Mouse (Mus musculus): ENCODE measurements around the gene Sema4c.

Gene Sema4c

DNA sequence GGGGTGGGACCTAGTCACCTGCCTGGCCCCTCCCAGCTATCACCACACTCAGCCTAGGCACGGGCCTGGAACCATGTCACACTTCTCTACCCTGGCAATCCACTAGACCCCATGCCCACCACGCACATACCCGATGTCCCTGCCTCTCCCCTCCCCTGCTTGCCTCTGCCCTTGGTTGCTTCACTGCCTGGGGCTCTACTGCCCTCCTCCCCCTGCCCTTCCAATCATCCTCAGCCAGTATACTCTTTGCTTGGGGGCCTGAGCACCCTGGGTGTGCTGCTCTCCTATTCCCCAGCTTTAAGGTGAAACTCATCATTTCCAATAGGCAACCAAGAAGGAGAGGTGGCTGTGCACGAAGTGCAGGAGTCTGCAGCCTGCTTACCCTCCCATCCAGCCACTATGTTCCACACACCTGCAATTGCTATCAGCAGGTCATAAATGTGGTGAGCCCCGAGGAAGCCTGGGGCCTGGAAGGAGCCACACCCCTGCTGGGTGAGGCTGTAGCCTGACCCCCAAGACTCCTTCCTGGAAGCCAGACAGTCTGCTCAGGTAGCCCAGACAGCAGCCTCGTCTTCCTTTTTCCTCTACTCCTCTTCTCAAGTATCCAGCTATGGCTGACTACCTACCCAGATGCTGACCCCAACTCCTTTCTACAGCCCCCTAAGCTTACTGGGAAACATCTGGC lies 19.0 kb upstream of the Sema4c start:
- DNase-seq: no peak

DNA sequence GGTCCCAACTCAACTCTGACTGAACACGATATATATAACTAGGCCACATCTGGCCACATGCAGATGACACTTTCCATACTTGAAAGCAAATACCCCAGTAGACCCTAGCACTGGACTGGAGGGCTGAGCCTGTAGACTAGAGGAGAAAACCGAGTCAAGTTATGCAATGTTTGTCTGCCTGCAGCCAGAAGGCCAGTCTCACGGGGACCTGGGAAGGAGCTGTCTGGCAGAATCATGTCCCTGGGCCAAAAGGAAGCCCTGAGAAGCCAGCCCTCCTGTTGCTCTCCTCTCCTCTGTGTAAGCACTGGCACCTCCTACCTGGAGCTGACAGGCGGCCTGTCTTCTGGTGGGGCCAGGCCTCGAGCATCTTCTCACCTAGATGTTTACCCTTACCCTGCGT lies 17.2 kb upstream of the Sema4c start:
- no peak for DNase-seq

DNA sequence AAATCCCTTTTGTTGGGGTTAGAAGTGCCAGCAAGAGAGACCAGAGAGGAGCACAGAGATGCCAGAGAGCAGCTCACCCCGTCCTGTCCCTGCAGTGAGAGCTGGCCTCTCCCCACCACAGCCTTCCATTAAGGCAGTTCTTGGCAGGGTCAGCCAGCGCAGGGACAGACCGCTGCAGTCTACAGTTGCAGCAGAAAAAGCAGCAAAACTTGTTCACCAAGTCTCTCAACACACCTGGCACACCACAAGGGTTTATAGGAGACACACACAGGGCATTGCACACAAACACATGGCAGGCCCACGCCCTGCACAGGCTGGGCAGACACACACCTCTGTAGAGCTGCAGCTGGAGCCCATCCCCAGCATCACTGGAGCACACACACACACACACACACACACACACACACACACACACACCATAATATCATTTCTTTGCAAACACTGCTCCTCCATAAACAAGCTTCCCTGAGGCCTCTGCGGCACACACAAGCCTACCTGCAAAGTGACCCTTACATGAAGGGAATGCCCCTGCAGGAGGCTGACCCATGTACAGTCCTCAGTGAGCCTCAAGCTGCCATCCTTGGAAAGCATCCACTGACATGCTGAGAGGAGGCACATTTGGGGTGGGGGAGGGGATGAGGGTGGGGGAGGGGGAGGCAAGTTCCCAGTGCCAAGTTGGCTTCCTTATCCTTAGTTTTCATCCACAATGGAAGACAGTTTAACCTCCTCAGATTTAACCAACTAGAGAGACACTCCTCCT lies 16.2 kb upstream of the Sema4c start:
- DNase-seq: no peak

DNA sequence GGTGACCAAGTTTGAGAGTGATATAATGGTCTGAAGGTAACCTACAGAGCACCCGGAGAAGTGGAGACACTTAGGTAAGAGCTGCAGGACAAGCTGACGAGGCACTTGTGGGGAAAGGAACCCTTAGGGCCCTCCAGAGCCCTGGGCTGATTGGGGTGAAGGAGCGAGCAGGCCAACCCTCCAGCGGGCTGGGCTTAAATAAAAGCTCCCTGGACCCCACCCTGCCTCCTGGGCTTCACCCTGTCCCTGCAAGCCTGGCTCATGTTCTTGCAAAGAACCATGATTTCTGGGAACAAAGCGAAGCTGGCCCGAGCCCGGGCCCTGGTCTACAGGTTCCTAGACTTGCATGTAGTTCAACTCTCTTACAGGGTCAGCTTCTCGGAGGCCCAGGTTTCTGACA lies 15.4 kb upstream of the Sema4c start:
- no peak for DNase-seq

DNA sequence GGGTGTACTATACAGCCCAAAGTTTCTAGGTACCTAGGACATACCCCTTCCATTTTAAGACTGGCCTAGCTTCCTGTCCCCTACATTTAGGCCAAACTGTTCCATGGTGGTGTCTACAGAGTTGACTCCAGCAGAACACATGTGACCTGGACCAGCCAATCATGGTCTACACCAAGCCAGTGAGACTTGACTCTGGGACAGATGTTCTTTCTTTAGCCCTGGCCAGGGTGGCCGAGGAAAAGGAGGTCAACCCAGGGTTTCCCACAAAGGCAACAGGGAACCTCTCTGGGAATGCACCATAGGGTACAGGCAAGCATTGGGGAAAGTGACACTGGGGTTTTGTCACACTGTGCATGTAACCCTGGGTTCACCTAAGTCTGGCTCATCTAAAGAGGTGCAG lies 14.6 kb upstream of the Sema4c start:
- DNase-seq: no peak

DNA sequence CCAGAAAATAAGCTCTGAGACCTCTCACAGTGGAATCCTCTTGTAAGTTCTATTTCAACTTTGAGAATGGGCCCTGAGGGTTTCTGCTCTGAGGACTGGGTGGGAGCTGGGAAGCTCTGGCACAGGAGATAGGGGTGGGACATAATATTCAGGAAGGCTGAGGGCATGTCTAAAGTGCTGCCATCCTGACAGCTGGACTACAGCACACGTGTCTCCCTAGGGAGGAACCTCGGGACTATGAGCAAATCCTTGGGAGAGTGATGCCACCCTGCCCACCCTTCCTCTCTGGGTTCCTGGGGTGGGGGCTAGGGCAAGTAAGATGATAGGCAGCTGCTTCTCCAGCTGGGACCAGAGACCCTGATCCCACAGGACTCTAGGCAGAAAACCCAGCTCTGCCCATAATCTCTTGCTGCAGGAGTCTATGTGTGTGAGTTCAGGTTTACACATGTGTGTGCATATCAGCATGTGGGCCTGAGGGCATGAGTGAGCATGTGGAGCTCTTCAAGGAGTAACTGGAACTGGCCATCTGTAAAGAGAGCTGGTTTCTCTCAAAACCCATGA lies 14.1 kb upstream of the Sema4c start:
- DNase-seq: no peak

DNA sequence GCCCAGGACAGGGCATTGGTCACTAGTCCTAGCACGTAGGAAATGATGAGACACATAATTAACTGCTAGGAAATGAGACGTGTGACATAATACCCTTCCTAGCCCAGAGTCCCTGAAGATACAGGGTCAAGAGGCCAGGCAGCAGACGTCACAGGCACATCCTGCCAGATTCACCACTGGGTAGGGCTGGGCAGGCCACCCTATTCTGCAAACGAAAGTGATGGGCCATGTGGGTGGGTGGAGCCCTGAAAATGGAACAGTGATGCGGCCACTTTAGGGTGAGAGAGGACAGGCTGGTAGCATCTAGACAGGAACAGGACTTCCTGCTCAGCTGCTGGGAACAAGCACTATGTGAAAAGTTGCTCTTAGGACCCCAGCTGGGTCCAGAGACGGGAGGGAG lies 13.5 kb upstream of the Sema4c start:
- DNase-seq: no peak

DNA sequence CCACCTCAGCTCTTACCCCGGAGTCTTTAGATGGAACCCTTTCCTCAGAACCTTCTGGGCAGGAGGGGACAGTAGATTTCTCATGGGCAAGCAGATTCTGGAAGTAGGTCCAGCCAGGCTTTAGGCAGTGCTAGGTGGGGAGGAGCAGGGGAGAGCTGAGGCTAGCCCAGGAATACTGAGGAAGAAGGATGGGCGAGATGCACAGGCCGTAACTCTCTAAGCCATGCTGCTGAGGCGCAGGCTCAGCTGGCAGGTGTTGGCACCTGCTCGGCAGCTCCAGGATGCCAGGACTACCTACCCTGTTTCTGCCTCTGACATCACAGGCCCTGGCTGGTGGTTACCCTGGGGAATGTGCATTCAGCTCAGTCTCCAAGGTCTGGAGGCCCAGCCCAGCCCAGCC lies 12.2 kb upstream of the Sema4c start:
- no peak for DNase-seq

DNA sequence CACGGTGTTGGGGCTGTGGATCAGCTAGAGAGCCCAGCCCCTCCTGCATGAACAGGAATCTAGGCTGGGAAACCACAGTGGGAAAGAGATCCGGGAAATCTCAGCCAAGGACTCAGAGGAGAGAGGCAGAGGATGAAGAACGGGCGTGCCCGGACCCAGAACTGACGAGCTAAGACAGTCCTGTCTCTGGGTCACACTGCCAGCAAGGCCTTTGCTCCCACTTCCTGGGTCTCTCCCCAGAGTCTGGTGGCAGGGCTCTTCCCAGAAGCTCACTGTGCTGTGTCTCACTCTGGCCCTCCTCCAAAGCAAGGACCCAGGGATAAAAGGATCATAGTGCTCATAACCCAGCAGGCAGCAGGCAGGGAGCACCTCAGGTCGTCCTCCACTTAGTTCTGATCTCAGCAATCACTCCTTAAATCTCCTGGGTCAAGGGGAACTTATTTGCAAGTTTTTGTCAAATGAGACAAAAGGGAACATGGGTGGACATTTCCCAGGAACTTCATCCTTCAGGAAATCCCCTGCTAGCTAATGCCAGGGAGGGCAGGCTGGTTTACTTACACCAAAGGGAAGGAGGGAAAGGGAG lies 11.6 kb upstream of the Sema4c start:
- no peak for DNase-seq

DNA sequence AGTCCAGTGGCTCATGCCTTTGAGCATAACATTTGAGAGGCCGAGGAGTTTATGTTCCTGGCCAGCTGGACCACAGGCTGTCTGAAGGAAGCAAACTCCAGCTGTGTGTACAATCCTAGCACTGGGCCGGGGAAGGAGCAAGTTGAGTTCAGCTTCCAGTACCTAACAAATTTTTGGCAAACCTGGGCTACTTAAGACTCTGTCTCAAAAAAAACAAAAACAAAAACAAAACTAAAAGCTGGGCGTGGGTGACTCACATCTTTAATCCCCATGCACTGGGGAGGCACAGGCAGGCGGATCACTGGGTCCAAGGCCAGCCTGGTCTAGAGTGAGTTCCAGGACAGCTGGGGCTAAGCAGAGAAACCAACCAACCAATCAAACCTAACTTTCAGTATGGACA lies 10.6 kb upstream of the Sema4c start:
- no peak for DNase-seq

DNA sequence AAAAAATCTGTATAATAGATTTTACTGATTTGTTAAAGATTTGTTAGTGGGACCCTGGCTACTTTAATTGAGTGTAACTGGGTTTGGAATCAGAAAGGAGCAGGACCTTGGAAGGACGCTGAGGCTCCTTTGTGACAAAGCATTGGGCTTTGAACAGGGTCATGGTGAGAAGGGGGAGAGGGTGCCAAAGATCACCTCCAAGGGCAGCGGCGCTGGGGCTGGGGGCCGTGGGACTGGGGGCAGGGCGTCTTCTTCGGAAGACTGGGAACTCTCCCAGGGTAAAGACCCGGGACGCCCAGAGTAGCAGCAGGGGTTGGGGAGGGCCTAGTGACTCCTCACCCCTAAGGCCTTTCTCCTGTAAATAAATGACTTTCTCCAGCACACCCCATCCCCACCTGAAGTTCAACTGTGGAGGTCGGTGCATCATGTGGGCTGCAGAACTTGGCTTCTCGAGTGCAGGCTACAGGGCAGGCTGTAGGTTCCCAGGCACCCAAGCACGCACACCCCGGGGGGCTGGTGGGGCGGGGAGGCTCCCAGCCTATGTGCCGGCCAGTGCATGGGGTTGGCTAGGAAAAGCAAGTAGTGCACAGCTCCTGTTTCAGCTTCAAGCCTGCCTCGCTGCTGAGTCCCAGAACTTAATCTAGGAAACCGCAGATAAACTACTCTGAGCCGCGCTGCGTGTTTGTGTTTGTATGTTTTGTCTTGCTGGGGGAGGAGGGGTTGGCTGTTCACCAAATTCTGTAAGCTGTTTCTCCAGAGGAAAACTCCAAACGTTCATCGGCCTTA lies 9.9 kb upstream of the Sema4c start:
- no peak for DNase-seq

DNA sequence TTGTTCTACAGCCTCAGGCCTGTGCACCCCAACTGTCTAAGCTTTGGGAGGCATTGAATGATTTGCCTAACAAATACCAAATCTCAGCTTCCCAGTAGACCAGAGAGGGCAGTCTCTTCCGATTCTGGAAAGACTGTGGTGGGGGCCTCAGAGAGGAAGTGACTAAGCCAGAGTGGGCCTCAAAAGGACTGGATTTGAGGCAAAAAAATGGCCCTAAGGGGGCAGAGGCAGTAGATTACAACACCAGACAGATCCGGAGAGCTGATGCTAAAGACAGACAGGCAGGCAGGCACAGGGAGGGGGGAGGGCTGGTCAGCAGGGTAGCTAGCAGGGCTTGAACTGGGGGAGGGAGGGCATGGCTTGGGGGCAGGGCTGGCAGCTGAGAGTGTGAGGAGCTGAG lies 8.3 kb upstream of the Sema4c start:
- DNase-seq: no peak

DNA sequence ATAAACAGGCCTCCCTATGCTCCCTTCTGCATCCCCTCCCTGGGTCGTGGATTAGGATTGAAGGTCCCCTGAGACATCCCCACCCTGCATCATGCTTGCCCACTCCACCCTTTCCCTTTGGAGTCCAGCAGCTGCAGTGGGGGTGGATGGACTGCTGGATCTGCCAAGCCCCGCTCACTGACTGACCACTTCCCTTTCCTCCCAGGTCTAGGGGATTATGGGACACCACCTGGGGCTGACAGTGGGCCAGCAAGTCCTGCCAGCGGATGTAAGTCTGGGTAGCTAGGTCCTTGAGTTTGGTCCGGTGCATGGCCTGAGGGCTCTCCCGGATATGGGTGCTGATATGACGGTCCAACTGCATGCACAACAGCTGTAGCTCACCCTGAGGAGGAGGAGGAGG lies 6.0 kb upstream of the Sema4c start:
- DNase-seq: no peak

DNA sequence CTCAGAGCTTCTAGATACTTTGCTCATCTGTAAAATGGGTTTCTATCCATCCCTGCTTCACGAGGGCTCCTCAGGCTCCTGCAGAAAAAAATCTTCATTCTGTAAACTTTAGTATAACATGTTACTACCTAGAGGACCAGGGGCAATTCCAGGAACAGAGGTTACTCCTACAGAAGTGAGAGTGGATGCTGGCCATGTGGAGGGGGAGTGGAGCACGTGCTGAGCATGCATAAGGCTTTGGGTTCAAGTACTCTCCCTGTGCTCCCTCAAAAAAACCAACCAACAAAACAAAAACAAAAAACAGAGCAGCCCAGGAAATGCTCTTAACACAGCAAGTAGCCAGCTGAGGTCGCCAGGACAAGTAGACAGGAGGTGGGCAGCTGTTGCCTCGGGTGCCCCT lies 5.5 kb upstream of the Sema4c start:
- no peak for DNase-seq

DNA sequence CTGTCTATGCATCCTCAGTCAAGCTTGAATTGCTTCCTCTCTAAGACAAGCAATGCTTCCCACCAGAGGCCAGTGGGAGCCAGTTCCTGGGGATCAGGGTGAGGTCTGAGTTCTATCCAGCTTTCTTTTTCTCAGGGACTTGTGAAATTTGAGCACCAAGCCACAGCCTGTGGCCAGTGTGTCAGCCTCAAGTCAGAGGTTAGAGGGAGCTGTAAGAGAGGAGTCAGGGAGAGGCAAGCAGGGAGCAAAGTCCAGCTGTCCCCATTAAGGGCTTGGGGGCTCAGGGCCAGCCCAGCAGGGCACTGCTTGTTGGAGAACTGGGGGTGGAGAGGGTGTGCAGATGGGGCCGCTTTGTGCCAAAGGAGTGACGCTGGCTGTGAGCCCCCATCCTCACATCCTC lies 5.0 kb upstream of the Sema4c start:
- no peak for DNase-seq

DNA sequence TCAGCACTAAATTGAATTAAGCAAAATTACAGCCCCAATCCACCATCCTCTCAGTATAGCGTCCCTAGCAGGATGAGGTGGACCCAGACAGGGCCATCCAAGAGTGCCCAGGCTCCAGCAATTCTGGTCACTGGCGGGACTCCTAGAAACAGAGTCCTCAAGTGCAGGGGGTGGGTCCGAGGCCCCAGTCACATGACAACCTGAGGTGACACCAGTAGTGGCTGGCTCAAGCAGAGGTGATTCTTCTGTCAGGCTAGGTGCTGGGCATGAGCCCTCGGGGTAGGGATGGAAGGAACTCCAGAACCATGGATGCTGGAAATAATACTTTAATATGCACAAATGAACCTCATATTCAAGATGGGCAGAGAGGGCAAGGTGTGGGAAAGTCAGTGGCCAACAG lies 4.2 kb upstream of the Sema4c start:
- no peak for DNase-seq

DNA sequence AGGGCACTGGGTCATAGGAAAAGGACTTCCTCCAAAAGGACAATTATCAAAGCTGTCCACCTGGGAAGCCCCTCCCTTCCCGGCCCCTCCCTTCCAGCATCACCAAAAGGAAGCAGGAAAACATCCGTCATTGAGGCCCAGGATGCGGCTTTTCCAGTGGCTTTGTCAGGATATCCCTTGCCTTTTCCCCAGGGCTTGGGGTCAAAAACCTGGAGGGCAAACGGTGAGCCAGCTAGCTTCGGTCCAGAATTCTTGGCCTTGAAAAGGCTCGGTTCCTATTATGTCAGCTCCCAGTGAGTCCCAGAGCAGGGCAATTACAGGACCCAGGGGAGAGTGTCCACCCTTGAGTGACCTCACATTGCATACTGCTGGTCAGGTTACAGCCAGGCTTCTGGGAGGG lies 2.8 kb upstream of the Sema4c start:
- DNase-seq: no peak

DNA sequence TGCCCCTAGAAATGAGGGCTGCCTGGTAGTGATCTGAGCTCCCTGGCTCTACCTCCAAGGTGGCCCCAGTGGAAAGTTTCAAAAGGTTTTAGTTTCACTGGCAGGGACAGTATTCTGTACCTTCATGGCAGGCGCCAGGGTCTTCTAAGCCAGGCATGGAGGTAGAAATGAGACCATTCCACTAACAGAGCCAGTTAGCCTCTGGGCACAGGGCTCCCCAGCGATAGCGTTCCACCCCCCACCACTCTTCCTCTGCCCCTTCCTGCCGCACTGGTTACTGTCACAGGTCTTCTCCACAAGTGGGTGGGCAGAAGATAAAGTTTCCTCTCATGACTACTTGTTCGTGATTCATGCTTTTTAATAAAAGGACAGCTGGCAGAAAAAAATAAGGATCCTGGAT lies 1.7 kb upstream of the Sema4c start:
- DNase-seq: no peak

DNA sequence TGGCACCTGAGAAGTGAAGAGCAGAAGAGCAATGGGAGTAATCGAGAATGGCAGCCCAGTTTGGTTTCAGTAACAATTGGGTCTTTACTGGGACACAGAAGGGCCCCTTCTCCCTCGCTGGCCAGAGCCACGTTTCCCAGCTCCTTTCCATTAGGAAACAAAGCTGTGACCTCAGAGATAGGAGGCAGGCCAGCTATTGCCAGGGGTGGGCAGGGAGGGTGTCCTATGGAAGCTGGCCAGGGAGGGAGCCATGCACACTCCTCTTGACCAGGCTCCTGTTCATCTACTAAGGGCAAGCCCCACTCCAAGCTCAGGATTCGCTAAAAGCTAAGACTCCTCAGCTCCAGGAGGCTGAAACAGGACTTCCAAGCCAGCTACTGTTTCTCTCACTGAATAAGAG lies 1.1 kb upstream of the Sema4c start:
- DNase-seq: no peak

DNA sequence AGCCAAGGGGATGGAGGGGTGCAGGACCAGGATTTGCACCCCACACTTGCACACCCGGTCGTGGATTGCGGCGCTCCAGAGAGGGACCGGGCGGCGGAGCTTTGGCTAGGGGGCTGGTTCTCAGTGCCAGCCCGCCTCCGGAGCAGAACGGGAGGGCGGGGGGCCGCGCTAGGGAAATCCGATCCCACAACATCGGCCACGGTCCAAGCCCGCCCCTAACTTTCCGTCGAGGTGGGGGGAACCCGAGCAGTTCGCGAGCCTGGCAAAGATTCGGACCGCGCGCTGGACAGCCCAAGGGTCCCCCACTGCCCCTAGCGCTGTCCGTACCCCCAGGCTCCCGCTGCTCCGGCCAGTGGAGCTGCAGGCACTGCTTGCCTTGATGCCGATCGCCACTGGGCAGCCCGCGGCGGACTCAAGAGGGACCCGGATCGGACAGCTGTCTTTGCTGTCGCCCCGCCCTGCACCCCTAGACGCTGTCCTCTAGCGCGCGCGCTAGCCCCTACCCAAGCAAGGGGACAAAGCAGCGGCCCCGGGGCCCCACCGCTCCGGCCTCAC lies 615 bp downstream of the Sema4c start:
- peak; percentile 79 for DNase-seq

DNA sequence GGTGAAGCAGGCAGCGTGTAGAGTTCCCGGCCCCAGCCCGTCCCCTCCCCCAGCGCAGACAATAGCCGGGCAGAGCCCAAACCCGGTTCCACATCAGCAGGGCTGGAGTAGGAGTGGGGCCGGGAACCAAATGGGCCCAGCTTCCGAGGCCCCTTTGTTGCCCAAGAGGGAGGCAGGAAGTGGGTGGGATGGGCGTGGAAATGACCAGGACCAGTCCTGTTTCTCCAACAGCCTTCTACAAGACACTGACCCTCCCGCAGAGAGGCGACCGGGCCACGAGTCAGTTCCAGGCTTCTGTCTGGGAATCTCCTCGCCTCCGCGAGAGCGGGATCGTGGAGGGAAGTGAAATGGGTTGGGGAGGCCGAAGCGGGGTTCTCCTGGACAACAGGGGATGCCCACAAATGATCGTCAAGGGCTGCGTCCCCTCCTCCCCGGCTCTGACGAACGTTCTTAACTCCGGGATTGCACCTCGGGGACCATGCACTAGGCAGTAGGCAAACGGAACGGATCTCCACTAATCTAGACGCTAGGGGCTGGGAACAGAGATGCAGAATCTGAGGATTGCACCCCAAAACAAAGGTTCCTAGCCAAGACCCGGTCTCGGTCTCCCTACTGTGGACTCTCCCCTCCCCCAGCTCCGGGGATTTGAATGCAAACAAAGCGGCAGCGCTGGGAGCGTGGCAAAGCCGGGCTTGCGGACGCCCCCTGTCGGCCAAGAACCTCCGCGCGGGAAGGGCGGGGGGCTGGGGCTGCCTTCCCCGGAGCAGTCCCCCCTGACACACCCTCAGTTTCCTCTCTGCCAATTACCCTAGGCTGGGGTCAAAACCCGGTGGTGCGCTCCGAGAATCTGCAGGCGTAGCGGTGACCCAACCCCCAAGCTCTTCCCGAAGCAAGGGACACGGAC lies 1.3 kb downstream of the Sema4c start:
- DNase-seq: peak; percentile 93

DNA sequence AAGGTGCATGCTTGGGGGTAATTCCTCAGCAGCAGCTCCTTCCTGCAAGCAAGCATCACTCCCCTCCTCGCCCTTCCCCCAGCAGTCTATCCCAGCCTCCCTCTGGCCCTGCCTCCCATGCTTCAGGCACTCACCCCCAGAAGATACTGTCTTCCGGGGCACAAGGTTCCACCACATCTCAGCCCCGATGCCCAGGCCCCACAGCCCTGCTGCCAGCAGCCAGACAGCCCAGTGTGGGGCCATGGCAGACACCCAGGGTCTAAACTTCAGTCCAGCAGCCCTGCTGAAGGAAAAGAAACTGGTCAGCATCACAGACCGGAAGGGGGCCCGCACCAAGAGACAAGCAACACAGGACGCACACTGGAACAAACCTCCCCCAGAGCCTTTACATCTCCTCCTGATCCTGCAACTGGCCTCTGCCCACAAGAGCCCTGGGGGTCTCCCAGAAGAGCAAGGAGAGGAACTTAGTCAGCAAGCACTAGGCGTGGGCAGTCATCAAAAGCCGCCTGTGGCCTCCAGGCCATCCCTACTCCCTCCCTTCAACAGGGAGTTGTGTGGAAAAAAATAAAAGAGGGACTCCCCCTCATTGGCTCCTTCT lies 2.3 kb downstream of the Sema4c start:
- DNase-seq: peak; percentile 66
